Mouse (Mus musculus): ENCODE measurements at regions not wholly inside any gene's neighbourhood (a gene's known extent, or its start where the extent isn't known, plus 50 kb on each side); places are given as distances from the start of the nearest gene placed in this dataset.

DNA sequence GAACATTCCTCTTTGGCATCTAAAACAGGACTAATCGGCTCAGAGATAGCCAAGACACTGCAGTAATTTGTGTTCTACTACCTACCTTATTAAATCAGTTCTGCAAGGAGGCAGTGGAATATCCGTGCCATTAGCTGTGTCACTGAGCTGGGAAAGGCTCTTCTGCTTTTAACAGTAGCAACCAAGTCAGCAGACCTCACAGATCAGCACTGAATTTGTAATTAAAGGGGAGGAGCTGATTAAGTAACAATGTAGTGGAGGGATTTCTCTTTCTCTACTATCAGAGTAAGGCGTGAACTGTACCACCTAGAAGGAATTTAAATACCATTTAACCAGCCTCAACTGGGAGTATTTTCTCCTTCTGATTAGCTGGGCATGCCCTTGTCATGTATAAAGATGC is 504.3 kb upstream of the Atp10a start:
- no peak for DNase-seq (ENCODE audit: low read depth, low spot score)

DNA sequence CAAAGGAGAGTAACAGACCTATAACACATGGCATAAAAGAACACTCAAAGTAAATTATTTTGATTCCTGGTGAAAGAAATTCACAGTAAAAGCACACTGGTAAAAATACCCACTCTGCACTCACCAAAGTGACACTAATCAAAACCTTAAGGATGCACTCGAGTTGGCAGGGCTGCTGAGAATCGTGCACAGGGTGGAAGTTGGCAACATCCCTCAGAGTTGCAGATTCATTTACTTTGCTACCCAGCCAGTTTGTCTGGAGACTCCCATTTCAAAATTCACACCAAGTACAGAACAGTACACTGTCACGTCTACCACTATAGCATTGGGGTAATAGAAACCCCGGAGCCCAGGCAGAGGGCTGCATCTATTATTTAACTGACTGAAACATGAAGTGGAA is 471.1 kb upstream of the Atp10a start:
- no peak for DNase-seq (ENCODE audit: low read depth, low spot score)

DNA sequence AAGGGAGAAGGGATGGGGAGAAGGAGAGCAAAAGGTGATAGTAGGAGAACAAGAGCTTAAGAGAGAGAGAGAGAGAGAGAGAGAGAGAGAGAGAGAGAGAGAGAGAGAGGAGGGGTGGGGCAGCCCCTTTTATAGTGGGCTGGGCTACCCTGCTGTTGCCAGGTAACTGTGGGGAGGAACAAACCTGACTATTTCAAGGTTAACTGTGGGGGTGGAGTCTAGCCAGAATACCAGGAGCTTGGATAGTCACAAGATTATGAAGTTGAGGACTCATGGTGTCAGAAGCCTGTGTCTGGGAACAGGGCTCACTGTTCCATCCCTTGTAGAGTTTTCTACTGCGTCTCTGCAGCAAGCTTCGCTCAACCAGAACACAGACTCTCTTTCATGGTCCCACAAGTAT is 438.2 kb upstream of the Atp10a start:
- DNase-seq (ENCODE audit: low read depth, low spot score) = no peak

DNA sequence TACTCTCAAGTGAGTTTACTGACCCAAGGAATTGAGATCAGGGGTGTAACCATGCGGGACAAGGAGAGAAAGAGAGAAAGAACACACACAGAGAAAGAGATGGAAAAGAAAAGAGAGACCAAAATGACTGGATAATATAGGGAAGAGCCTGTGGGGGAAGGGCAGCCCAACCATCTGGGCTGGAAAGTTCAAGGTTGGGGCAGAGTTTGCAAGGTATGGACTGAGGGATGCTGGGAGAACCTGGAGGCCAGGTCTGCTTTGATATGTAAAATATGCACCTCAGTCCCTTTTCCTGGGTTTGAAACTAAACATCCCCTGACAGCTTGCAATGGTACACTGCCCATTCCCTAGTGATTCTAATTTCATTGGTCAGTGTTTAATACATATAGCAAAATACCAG is 431.2 kb upstream of the Atp10a start:
- no peak for DNase-seq (ENCODE audit: low read depth, low spot score)

DNA sequence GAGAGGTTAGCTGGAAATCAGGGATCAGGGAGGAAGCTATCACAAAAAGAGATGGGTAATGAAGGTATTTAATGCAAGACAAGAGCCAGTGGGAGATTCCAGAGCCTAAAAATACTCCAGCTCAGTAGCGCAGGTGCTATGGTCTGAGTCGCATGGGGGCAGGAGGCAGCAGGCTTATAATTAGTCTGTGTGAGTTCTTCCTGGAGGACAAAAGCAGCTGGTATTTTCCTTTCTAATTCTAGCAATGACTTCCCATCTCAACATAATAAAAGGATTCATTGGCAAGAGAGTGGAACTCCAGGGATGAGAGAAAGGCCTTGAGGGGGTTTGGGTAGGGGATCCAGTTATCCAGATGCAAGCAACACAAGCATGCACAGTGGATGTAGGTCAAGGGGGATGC is 430.3 kb upstream of the Atp10a start:
- DNase-seq (ENCODE audit: low read depth, low spot score) = peak; percentile 24

DNA sequence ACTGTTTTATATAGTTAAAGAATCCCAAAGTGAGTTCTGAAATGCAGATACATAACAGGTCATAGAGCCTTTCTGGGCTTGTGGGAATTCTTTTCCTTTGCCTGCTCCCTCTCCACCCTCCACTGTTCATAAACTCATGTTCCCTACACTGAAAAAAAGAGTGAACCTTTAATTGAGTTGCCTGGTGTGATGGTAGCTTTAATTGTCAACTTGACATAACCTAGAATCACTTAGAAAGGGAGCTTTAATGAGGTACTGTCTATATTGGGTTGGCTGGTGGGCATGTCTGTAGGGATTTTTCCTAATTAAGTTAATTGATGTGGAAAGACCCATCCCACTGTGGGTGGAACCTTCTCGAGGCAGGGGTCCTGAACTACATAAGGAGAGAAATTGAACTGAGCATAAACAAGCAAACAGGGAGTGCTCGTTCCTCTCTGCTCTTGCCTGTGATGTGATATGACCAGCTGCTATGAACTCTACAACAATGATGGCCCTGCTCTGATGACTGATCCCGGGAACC is 425.7 kb upstream of the Atp10a start:
- no peak for DNase-seq (ENCODE audit: low read depth, low spot score)

DNA sequence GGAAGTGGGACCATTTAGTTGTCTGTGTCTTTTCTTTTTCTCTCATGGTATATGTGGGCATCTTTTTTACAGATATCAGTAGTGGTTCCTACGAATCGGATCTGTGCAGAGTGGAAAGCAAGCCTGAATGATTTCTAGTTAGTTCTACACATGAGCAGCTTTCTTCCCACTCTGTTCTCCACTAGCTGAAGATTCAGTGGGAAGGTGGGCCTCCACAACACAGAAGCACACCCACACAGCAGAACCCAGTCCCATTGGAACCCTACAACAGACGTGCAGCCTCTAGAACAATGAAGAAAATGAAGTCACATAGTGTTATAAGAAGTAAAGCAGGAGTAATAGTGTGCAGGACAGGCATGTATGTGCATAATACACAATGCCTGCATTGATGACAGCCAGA is 425.0 kb upstream of the Atp10a start:
- no peak for DNase-seq (ENCODE audit: low read depth, low spot score)

DNA sequence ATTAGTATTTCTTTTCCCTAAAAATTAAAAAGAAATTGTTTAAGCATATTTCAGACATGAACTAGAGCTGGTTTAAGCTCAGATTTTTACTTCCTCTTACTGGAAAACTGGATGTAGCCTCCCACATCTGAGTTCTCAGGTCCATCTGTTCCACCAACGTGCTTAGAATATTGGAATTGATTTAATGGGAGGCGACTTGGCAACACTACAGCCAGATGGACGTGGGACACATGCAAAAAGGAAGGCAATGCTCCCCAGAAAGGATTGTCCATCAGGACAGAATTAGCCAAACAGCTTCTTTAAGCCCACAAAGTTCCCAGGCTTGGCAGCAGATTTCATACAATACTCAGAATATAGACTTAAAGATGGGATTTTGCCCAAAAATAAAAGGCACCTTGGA is 408.7 kb upstream of the Atp10a start:
- no peak for DNase-seq (ENCODE audit: low read depth, low spot score)
